Mouse (Mus musculus): ENCODE measurements at regions not wholly inside any gene's neighbourhood (a gene's known extent, or its start where the extent isn't known, plus 50 kb on each side); places are given as distances from the start of the nearest gene placed in this dataset.

DNA sequence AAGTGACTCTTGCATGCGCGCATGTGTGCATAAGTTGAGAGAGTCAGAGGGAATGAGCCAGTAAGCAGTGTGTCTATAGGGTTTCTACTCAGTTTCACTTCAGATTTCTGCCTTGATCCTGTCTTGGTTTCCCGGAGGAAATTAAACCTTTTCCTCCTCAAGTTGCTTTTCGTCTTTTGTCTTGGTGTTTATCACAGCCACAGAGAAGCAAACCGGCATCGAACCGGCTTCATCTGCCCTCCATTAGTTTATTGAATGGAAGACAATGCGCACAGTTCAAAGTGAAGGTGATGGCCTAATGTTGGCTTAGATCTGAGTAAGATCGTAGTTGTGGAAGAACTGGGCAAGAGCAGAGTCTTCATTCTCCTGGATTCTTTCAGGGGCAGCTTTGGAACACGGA lies 134.4 kb downstream of the Etnk1 start:
- TF ChIP-seq CTCF (IDR thresholded peaks at IDR 0.05; ENCODE audit: low read depth, low read length) (no peak), POLR2A (IDR thresholded peaks at IDR 0.05; ENCODE audit: borderline replicate concordance, low read depth, low read length) (no peak)
